Mouse (Mus musculus) lung, postnatal 36 days (tissue): ENCODE data around the gene Ssh2.
A peak's percentile ranks its signal among the peaks of the same experiment; 100 is the strongest.

Experiments used
- DNase-seq: peaks from one replicate; pipeline ENCODE4 v3.0.0; 2022; ENCODE audit warnings: mixed read lengths

The Ssh2 gene

DNA sequence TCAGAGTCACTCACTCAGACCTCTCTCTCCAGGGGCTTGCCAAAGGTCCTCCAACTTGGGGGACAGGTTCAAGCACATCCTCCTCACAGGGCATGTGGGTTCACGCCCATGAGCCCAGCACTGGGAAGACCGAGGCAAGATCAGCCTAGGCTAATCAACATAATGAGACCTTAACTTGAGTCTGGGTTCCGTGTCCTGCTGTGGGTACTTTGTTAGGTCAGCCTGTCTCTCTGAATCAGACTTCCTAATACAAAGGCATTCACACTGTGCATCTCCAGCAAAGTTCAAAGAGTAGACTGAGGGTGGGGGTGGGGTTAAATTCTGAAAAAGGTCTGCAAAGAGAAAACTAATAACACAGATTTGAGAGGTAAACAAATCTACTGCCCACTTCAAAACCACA lies 249.0 kb downstream of the Ssh2 start:
- no peak for DNase-seq

DNA sequence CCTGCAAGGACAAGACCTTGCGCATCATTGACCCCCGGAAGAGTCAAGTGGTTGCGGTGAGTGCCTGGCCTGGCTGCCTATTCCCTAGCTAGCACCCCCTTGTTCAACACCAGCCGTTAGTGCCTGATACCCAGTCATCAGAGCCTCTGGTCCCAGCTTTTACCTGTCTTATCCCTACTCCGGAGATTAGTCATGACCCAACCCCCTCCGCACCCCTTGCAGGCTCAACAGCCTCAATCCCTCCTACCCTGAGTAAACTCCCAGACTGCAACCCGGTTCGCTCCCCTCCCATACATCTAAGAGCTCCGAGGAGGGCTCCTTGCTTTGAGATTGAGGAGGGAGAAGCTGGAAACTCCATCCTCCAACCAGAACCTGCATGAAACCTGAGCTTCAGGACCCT lies 250.5 kb downstream of the Ssh2 start:
- no peak for DNase-seq

DNA sequence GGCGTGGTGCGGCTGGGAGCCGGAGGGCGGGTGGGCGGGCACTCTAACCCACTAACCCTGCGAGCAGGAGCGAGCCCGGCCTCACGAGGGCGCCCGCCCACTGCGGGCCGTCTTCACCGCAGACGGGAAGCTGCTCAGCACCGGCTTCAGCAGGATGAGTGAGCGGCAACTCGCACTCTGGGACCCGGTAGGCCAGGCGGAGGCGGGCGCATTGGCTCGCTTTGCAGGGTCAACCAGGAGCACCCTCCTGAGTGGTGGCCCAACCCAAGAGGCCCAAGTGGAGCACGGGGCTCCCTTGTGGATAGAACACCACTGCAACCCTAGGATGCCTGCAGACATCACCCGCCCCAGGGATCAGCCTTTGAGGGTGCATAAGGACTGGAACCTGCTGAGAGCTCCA lies 251.1 kb downstream of the Ssh2 start:
- peak; percentile 87 for DNase-seq

DNA sequence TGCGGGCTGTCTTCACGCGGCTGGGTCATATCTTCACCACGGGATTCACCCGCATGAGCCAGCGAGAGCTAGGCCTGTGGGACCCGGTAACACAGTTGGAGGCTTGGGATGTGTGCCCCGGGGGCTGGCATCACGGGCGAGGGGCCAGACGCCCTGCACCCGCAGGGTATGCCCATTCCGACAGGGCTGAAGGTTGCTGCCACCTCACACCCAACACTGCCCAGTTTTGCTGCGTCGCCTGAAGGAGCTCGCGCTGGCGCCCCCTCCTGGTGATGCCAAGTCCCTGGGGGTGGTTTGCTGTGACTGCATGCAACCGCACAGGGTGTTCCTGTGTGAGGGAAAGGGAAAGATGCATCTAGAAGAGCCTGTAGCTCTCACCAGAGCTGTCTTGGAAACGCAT lies 251.7 kb downstream of the Ssh2 start:
- DNase-seq: peak; percentile 89

DNA sequence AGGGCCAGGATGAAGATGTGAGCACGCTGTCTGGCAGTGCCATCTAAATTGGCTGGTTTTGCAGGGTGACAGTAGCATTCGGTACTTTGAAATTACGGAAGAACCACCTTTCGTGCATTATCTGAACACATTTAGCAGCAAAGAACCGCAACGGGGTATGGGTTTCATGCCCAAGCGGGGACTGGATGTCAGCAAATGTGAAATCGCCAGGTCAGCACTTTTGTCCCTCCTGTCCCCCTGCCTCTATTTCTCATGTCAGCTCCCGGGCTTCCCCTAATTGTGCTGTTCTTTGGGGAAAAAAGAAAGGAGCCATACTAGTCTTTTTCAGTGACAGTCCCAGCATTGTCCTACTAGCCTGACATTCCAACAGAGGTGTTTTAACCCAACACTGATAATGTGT lies 252.3 kb downstream of the Ssh2 start:
- DNase-seq: no peak

DNA sequence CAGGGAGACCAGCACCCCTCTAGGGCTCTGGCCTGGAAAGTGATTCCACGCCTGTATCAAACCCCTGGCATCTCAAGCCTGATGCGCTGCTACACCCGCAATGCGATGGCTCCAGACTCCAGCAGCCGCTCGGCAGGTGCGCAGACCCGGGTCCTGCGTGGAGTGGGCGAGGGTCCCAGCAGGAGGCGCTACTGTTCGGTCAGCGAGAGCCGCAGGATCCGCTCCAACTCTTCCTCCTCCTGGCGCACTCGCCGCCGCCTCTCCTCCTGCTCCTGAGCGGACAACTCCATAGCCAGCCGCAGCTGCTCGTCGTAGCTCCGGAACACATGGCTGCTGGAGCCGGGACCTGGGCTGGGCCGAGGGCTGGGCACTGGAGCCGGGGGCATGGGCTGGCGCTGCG lies 255.3 kb downstream of the Ssh2 start:
- DNase-seq: no peak

DNA sequence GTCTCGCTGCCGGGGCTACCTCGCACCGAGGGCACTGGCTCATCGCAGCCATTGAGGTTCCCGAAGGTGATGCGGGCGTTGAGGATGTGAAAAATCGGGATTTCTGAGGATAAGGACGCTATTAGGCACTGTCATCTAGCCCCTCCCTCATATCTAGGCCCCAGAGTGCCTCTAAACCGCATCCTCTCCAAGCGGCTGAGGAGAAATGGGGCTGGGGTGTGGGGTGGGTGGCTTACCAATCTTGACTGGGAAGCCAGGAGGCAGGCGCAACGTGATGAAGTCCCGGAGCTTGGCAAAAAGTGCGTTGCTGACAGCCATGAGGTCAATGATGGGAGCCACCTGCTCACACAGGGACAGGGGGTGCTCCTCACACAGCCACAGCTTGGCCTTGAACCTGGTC lies 256.7 kb downstream of the Ssh2 start:
- DNase-seq: no peak

DNA sequence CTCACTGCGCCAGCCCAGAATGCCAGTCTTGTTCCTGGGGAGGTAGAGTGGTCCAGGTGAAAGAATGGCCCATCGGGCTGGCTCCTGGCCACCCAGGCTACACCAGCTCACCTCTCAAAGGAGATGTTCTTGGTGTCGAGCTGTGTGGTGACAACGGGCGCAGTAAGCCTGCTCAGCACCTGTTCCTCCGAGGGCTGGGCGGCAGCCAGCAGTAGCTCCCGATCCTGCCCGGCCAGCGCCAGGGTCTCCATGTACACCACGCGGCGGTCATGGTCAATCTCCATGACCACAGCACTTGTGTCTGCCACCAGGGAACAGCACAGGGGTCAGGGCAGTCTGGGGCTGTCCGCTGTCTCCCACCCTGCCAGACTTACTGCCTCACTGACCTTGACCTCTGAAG lies 260.1 kb downstream of the Ssh2 start:
- no peak for DNase-seq

DNA sequence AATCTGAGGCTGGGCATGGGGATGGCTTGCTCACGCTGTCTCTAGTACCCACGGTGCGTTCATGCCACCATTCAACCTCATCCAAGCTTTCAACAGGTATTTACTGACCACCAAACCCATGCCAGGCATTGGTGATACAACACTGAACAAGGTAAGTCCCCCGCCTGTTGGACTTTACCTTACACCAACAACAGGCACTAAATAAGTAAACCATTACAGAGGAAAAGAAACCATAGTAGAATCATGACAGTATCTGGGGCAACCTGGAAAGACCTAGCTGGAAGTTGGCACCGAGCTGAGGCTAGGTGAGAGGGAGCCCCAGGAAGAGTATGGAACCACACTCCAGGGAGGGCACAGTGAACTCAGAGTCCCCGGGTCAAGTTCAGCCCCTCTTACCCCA lies 260.8 kb downstream of the Ssh2 start:
- DNase-seq: no peak

DNA sequence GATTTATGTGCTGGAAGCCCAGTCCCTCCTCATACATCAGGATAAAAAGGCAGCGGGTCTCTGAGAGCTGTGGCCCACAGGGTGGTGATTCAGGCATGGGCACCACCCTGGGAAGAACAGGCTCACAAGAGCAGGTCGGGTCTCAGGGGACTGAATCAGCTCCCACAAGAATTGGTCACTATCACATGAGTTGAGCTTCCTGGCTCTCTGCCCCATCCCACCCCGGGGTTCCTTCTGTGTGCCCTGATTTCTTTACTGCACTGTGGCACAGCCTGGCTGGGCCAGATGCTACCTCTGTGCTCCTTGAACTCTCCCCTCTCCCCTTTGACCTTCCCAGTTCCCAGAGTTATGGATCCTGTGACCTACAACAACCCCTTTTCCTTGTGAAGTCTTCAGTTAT lies 267.0 kb downstream of the Ssh2 start:
- DNase-seq: no peak

DNA sequence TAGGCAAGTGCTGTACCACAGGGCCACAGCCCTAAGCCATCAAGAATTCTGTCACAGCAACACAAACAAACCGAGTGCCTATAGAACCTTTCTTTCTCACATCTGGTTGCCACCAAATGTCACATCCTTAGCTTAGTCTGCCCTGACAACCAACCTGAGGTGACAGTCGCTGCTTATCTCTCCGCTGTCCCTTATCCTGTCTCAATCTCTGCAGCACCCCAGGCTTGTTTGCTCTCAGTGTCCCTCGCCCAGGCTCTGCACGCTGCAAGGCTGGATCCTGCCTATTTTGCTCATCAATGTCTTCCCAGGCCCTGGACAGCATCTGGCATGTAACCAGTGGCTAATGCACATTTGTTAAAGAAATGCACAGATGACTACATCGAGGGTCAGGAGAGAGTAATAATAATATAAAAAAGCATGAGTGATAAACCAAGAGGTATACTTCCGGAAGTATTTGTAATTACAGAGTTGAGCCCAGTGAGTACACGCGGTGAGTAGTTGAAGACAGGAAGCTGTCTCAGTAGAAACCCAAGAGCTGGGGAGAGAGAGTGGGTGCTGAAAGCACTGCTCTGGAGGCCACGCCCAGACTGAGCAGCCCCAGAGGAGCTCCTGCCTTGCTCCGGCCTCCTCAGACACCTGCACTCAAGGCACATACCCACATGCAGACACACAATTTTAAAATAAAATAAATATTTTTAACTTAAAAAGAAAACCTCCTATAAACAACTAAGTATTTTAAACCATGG lies 267.6 kb downstream of the Ssh2 start:
- DNase-seq: peak; percentile 32

DNA sequence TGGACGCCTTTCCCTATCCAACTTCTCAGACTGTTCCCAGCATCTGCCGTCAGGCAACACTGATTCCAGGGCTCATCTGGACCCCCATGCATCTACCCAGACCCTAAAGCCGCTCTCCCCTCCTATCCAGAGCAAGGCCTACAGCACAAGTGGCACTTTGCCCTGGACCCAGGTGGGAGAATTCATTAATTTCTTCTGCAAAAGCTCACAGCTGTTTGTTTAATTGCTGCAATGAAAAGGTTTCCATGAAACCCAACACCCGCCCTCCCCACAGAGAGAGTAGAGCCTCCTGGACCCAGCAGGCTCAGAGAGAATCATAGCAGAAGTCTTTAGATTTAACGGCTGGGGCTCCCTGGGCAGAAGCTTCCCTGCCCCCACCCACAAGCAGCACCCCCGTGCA lies 269.1 kb downstream of the Ssh2 start:
- DNase-seq: no peak

DNA sequence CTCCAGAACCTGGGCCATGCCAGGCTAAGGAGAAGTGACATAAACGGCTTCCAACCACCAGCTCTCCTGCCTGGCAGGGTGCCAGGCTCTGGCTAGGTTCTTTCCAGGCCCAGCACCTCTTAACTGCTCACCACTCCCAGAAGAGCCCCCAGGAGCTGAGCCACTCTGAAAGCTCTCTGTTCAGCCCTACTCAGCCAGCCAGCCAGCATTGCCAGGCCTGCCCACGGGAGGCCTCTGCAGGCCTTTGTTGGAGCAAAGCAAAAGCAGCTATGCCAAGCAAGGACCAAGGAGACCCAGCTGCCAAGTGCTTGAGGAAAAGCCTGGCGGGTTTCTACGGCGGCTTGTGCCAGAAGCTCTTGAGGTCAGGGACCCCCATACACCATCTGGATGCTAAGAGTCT lies 270.7 kb downstream of the Ssh2 start:
- no peak for DNase-seq

DNA sequence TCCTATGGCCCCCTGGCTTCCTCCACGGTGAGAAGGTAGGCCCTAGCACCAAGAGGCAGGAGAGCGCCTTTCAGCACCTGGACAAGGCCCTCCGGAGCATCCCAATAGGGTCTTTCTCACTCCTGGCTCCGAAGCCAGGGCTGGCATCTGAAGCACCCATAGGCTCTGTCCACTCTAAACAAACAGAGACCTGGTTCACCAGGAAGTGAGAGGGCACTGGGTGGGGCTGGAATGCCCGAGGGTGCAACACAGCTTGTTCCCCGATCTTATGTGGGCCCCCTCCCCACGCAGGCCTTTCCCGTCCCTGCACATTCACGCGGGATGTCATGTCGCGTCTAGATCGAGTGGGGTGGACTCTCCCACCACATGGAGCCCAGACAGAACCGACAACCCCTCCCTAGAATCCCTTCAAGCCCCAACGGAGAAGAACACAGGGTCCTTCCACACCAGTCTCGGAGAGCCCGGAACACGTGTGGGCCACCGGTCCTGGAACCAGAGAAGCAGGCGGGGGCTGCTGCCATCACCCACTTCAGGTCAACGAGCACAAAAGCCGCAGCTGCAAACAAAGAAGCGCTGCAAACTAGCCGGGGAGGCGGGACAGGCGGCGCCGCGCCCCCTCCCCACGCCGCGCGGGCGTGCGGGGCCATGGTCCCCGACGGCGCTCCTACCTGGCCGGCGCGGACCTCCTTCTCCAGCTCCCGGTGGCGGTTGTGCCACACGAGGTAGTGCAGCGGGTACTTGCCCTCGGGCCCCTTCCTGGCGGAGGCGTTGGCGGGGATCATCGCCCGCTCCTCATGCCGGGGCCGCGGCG lies 272.9 kb downstream of the Ssh2 start:
- DNase-seq: peak; percentile 15

DNA sequence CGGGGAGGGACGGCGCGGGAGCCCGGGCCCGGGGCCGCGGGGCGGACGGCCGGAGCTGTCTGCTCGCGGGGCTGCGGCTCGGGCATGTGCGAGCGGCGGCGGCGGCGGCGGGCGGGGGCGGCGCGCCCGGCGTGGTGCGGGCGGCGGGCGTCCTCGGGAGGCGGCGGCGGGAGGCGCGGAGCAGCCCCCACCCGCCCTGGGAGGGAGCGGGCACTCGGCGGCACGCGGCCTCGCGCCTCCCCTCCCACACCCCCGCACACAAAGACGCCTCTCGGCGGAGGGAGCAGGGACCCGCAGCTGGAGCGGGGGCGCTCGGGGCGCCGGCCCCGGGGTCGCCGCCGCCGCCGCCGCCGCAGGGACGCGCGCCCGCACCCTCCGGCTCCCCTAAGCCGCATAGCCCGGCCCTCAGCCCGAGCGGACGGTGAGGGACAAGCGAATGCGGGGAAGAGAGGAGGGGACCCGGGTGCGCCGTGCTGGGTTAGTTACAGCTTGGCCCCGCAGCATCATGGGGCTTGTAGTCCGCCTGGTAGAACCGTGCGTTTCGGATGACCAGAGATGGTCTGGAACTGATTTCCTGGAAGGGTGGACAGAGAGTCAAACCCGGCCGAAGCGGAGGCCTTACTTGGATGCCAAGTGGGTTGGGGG lies 273.6 kb downstream of the Ssh2 start, which contains the start of gene Ankrd13b:
Gene Ankrd13b (minus strand): TSS at position 88 of the 645 bp plus-strand sequence.
- peak; percentile 80 for DNase-seq

DNA sequence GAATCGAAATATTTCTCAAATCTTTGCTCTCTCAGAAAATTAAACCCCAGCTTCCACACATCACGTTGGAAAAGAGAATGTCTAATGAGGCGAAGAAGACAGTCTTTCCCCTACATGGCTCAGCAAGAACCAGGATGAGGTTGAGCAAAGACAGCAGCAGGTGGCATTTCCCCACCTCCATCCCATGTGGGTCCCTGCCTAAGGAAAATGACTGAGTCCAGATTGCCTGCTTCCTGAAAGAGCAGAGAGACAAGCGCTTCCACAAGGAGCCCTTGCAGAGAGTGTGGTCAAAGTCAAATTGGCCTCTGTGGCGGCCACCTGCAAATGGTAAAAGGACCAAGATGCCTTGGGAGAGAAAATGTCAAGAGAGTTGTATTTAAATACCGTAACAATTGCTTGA lies 274.4 kb downstream of the Ssh2 start:
- DNase-seq: no peak

DNA sequence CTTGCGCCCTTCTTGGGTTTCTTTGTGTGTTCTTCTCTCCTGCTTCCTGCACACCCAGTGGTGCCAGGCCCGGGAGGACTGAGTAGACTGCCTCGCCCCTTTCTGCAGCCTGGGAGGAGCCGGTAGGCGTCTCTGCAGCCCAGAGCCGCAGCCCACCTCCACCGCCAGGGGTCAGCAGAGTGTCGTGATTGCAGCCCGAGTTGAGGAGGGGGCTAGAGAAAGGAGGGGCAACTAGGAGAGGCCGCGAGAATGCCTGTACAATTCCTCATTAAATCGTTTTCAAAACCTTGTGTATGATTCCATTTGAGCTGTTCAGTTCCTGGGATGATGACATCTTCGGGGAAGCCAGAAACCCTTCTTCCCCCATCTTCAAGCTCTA lies 275.0 kb downstream of the Ssh2 start:
- peak; percentile 94 for DNase-seq

DNA sequence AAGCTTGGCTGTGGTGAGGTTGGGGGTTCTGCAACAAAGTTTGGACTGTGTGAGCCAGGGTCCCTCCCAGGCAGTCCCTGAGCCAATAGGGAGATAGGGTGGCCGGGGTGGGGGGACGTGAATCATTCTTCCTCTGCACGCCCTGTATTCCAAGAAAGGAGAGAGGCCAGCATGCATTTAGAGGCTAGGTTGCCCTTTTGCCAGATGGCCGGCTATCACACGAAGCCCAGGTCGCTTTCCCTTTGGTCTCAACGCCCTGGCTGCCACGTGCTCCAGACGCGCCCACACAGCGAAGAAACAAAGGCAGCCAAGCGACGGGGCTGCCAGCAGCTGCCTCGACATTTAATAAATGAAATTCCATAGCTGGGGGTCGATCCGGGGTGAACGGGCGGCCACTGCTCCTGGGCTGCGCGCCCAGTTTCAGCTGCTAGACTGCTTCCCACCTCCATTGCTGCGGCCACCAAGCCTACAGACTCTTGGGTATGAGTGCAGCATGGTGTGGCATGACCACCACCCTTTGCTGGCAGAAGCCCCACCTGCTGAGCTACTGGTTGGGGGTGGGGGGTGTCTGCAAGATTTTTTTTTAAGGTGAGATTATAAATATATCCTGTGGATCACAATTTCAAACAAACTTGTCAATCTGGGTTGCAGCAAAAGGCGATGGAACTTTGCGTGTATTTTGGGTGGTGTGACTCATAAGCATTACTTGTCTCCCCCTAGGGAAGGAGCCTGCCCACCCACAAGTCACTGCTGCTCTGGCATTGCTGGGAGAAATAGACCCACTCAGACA lies 275.6 kb downstream of the Ssh2 start:
- DNase-seq: peak; percentile 67

DNA sequence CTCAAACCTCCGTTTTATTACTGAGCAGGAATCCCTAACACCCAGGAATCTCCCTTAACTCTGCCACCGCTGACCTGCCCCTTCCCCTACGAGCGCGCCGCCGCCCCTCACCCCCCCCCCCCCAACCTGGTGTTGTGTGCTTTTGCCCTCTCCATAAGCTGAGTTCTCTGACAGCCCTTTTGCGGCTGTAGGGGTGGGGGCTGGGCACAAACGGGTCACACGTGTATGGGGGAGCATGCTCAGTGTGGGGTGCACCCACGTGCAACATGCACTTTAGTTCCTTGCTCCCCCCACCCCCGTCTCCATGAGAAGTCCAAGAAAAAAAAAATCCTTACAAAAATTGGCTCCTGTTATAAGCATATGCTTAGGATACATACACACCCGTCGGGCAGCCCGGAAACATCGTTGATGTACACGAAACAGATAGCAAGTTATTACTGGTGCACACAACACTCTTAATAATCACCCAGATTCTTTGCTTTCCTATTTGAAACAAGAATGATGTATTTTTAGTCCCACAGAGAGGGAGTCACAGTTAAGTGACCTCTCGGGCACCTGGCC lies 276.3 kb downstream of the Ssh2 start:
- no peak for DNase-seq

DNA sequence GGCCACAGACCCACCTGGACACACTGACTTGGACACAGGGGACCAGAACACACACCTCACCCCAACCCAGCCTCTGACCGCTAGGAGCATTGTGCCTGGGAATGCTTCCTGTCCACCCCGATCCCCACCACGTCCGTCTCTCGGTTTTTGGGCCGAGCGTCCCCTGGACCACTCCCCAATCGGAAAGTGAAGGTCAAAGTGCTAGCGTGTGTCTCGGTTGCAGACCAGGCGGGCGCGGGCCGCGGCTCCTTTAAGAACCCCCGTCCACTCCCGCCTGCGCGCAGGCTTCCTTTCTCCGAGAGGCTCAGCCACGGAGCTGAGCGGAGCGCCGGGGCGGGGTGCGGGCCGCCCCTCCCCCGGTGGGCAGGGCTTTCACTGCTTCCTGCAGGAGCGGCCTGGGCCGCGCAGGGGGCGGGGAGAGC lies 276.8 kb downstream of the Ssh2 start:
- DNase-seq: peak; percentile 97

DNA sequence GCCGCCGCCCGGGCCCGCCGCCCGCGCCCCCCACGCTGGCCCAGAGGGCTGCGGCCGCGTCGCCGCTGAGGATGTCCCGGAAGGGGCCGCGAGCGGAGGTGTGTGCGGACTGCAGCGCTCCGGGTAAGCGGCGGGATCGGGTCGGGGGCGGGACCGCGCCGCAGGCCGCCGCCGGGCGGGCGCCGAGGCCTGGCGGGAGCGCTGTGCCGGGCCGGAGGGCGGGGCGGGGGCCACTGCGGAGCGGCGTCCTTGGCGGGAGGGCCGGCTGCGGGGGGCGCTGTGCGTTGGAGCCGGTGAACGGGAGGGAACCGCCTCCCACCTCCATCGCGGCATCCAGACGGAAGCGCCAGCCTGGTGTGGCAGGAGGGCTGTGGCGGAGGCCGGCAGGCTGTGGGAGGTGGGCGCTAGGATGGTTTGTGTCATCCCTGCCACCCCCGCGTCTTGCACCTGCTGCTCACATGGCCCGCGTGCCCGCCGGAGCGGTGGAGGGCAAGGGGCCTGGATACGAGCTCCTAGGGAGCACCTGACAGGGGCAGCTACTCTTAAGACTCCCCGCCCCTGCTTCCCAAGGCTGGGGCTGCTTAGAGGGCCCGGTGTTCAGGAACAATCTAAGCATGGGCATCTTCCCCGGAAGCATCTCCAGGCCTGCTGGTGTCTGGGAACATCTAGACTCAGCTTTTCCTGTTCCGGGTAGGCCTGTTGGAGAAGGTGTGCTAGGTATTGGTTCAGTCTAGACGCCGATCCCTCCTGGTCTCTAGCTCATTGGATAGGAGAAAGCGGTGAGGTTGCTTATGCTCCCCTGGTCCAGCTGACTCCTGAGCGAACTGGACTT lies 277.6 kb downstream of the Ssh2 start, which contains the start of gene Git1:
Gene Git1 (plus strand): TSS at position 51 of the 832 bp plus-strand sequence.
- peak; percentile 44 for DNase-seq

DNA sequence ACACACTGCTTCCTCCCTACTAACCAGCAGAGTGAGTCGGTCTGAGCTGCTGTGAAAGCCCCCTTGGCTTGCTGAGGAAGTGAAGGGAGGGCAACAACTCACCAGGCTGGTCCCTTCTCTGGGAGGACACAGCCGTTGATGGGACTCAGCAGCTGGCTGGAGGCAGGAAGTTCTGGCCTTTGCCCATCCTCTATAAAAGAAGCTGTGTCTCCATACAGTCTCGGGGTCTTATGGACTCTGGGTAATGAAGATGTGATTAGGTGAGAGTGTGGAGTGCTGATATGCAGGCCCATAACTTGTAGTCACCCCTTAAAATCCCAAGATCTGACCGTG lies 278.2 kb downstream of the Ssh2 start:
- no peak for DNase-seq
